Mouse (Mus musculus) CD4-positive helper T cell, adult 2 months (primary cell): ENCODE data around the gene Gkap1.

ENCODE experiments used
- DNase-seq: peaks from one replicate; pipeline ENCODE4 v3.0.0-alpha.2; 2012; ENCODE audit warnings: low read depth, missing footprints, low spot score

Gene Gkap1

GRCm38 (mm10) chr13:58201908-58202307 lies 73.6 kb downstream of the Gkap1 start:
- no peak for DNase-seq

GRCm38 (mm10) chr13:58201343-58201742 lies 74.2 kb downstream of the Gkap1 start:
- no peak for DNase-seq

DNA sequence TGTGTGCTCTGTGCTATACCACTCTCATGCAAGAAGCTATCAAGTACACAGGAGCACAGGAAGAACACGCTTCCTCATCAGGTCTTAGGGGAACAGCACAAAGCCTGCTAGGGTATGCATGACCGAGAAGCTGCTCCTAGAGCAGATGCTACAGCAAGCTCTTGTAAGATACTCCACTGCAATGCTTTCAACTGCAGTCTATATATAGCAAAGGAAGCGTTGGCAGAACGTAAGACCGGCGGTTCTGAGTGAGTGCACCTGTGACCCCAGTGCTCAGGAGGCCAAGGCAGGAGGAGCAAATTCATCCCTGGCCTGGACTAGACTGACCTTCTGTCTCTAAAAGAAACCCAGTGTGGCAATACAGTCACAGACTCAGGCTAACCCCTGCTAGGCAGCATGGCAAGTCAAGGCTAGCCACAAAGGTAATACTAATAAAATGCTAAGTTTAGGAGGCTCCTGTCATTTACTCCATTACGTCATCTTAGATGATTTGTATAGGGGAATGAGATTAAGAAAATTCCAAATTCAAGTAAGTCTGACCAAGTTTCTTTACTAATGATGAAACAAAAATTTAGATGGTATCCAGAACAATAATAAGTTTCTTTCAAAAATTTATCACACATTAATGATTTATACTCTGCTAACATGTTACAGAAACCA lies 77.4 kb downstream of the Gkap1 start:
- no peak for DNase-seq

DNA sequence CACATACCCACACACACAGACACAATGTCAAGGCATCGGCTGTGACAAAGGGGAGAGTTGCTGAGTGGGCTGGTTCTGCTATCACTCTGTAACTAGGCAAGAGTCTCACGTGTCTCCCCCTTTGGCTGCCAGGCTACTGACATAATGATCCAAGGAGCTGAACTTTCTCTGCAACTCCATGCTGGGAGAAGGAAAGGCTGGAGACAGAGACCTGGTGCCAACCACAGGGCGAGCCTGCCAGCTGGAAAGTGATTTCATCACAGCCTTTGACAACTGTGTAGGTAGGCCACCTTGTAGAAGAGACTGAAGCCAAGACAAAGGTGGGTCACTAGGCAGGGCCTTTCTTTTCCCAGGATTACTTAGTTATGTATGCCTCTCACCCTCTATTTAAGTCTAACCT lies 78.3 kb downstream of the Gkap1 start:
- no peak for DNase-seq

GRCm38 (mm10) chr13:58194908-58195307 lies 80.6 kb downstream of the Gkap1 start:
- no peak for DNase-seq

- DNase-seq = no peak
Observed at GRCm38 (mm10) chr13:58193221-58193620, 82.3 kb downstream of the Gkap1 start.

DNA sequence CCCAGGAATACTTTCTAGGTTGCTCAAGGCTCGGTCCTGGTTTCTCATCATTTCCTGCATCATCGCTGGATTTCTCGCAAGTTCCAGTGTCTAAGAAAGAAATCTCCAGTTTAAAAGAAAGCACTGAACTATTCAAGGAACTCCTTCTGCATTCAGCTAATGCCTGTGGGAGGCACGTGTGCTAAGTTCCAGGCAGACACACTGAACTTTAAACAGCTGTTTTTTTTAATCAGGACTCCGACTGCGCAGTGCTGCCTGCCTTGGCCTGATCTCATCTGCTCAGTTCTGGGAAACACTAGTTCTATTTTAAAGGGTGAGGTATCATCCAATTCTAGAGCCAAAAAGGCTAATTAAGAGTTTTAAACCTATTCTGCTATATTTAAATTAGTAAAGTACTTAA lies 83.4 kb downstream of the Gkap1 start:
- no peak for DNase-seq

GRCm38 (mm10) chr13:58191516-58191915 lies 84.0 kb downstream of the Gkap1 start:
- no peak for DNase-seq

- DNase-seq = peak; percentile 46
Observed at GRCm38 (mm10) chr13:58189473-58189872, 86.0 kb downstream of the Gkap1 start.

DNA sequence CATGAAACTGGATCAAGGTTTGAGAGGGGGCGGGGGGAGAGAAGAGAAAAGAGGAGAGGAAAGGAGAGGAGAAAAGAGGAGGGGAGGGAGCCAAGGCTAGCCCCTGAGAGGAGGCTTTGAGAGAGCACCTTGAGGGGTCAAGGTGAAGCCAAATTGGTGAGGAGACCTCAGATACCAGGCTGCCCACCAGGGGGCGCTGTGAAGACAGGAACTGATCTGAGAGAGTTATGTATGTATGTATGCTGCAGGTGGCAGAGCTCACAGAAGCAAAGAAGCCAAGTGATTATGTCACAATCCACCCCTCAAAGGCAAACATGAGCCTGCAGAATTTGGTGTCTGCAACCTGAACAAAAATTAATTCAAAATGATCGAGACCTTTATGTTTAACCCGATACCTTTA lies 87.1 kb downstream of the Gkap1 start:
- DNase-seq = peak; percentile 81

GRCm38 (mm10) chr13:58187751-58188150 lies 87.7 kb downstream of the Gkap1 start:
- no peak for DNase-seq

DNA sequence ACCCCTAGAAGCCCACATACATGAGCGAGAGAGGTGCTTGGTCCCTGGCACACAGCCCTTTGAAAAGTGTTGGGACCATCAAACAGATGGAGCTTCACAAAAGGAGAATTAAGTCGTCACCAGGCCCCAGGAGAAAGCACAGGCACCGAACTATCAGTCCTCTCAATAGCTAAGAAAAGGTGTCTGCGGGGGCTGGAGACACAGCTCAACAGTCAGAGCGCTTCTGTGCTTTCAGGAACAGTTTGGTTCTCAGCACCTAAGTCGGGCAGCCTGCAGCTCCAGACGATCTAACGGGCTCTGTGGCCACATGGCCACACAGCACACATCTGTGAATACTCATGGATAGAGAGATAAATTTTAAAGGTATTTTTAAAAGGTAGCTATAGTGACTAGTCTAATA lies 89.2 kb downstream of the Gkap1 start:
- DNase-seq = no peak

DNA sequence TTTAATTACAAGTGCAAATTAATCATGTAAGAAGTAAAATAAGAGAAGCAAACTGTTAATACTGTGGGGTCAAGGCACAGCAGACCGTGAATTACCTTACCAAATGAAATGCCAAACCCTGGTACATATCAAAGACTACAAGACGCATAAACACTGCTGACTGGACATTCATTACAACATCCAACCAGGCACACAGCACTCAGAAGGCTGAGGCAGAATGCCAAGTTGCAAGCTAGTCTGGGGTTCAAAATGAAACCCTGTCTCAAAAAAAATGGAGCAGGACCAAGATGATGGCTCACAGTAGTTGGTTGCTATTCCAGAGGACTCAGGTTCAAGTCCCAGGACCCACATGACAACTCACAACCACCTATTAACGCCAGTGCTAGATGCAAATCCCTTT lies 91.4 kb downstream of the Gkap1 start:
- no peak for DNase-seq
